Mouse (Mus musculus) c-Kit-negative CD71-positive TER-119-positive erythroid progenitor cells, embryonic 14.5 days (primary cell): Measurements from ENCODE around the gene Tert.

Experiments
- DNase-seq: peaks from one replicate; pipeline ENCODE4 v3.0.0-alpha.2; 2013; ENCODE audit warnings: low read depth, low spot score

The Tert gene

GRCm38 (mm10) chr13:73677853-73678252 is 51.1 kb downstream of the Tert start, which contains the start of gene Slc6a18:
Gene Slc6a18 (minus strand): TSS chr13:73678023.
- DNase-seq, result no peak

- no peak for DNase-seq
Measured at GRCm38 (mm10) chr13:73679311-73679710, 52.6 kb downstream of the Tert start.

- no peak for DNase-seq
Measured at GRCm38 (mm10) chr13:73680394-73680793, 53.7 kb downstream of the Tert start.

- no peak for DNase-seq
Measured at GRCm38 (mm10) chr13:73682226-73682625, 55.5 kb downstream of the Tert start.

GRCm38 (mm10) chr13:73683682-73684081 is 57.0 kb downstream of the Tert start:
- no peak for DNase-seq

- DNase-seq, result no peak
Measured at GRCm38 (mm10) chr13:73684412-73684811, 57.7 kb downstream of the Tert start.

GRCm38 (mm10) chr13:73685502-73685901 is 58.8 kb downstream of the Tert start:
- no peak for DNase-seq

- DNase-seq, result no peak
Measured at GRCm38 (mm10) chr13:73687601-73688000, 60.9 kb downstream of the Tert start.

GRCm38 (mm10) chr13:73688934-73689333 is 62.2 kb downstream of the Tert start:
- DNase-seq, result no peak

GRCm38 (mm10) chr13:73692249-73692868 is 65.6 kb downstream of the Tert start:
- DNase-seq, result no peak

GRCm38 (mm10) chr13:73693333-73693732 is 66.6 kb downstream of the Tert start:
- no peak for DNase-seq

- no peak for DNase-seq
Measured at GRCm38 (mm10) chr13:73694972-73695371, 68.3 kb downstream of the Tert start.

GRCm38 (mm10) chr13:73696529-73696928 is 69.8 kb downstream of the Tert start:
- DNase-seq, result no peak
